Mouse (Mus musculus): ENCODE data around the gene Zbtb3. TPM values are rescaled to one million over a fixed set of nuclear protein-coding genes. Genes with fewer than 3 reads are reported as not detected.
A peak's percentile ranks its signal among the peaks of the same experiment; 100 is the strongest.

Zbtb3 gene
- 3.6 and 4.1 TPM in 2 replicates for polyA plus RNA-seq (2015; fragmentation: Nextera tagmentation; extraction: Ambion mirVana)

DNA sequence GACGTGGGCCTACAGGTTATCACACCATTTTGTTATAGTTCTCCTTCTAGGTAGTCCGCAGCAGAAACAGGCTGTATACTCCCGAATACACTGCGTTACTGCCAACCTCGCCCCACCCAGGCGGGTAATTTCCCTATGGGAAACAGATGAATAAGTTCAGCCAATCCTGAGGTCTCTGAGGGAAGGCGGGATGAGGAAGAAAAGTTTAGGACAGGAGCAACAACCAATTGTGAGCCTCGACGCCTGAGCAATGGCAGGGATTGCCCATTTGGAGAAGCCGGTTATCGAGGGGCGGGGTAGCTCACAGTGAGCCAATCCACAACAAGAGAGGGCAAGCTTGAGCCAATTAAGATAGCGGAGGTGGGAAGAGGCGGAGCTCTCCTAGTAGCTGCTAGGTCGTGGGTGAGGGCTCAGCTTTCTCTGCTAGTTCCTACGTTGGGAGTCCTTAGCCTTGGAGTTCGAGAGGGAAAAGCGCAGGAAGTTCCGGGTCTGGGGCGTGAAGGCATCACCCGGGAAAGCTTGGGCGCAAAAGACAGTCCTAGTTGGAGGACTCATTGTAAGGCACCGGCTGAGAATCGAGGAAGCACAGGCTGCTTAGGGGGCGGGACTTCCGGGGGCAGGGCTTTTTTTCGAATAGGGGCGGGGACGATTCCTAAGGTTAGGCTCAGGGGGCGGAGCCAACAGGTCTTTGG, at the start of gene Zbtb3:
TSS of gene Zbtb3 (plus strand) at position 426 of the 692 bp plus-strand sequence.
- peak; percentile 97 for ATAC-seq
- Histone ChIP-seq H3K4me3 (ENCODE audit: low read length) (peak within 1 kb of the TSS; percentile 72), H3K4me1 (ENCODE audit: control insufficient read depth, insufficient read depth, low read length) (peaks cover 10% of the 10 kb centered on the region), H3K36me3 (ENCODE audit: control insufficient read depth, insufficient read depth, low read length) (peaks cover 3% of the 10 kb centered on the region; the same call in 1 of the 2 replicates), H3K9ac (ENCODE audit: low read depth, low read length) (peak within 1 kb of the TSS; percentile 72), H3K27ac (ENCODE audit: low read length) (peak within 1 kb of the TSS; percentile 88), H3K9me3 (ENCODE audit: control insufficient read depth, low read length) (no peaks in the 10 kb centered on the region), H3K27me3 (replicated peaks; ENCODE audit: control insufficient read depth, insufficient read depth, low read length) (no peaks in the 10 kb centered on the region), H3K4me2 (ENCODE audit: low read depth, low read length) (peak within 1 kb of the TSS; percentile 74)
- under 1% methylated on average over 30 of the region's 30 CpGs for WGBS

DNA sequence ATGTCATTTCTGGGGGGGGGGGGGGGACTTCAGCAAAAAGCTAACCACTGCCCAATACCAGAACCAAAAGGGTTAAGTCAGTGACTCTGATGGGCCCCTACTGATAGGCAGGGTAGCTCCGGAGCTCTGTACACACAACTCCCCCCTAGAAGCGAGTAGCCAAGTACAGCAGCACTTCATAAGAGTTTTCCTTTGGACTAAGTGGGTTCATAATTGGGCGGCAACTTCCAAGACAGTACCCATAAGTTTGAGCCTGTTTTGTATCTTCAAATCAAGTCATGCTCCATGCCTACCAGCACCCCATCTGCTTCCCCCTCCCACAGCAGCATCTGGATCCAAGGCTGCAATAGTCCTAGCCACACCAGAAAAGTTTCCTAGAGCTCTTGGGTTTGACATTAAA, 46.7 kb upstream of the Zbtb3 start:
- Histone ChIP-seq H3K27ac (ENCODE audit: low read length) (no peak overlapping the region; the same call in 1 of the 2 replicates), H3K9me3 (ENCODE audit: control insufficient read depth, low read length) (no peaks in the 10 kb centered on the region), H3K27me3 (replicated peaks; ENCODE audit: control insufficient read depth, insufficient read depth, low read length) (no peaks in the 10 kb centered on the region), H3K9ac (ENCODE audit: low read depth, low read length) (no peak overlapping the region), H3K36me3 (ENCODE audit: control insufficient read depth, insufficient read depth, low read length) (peaks cover 14% of the 10 kb centered on the region; the same call in 1 of the 2 replicates), H3K4me2 (ENCODE audit: low read depth, low read length) (peak overlapping the region; percentile 48), H3K4me1 (ENCODE audit: control insufficient read depth, insufficient read depth, low read length) (peaks cover 19% of the 10 kb centered on the region), H3K4me3 (ENCODE audit: low read length) (no peak overlapping the region)
- 60% methylated on average over 3 of the region's 3 CpGs for WGBS
- ATAC-seq = no peak

DNA sequence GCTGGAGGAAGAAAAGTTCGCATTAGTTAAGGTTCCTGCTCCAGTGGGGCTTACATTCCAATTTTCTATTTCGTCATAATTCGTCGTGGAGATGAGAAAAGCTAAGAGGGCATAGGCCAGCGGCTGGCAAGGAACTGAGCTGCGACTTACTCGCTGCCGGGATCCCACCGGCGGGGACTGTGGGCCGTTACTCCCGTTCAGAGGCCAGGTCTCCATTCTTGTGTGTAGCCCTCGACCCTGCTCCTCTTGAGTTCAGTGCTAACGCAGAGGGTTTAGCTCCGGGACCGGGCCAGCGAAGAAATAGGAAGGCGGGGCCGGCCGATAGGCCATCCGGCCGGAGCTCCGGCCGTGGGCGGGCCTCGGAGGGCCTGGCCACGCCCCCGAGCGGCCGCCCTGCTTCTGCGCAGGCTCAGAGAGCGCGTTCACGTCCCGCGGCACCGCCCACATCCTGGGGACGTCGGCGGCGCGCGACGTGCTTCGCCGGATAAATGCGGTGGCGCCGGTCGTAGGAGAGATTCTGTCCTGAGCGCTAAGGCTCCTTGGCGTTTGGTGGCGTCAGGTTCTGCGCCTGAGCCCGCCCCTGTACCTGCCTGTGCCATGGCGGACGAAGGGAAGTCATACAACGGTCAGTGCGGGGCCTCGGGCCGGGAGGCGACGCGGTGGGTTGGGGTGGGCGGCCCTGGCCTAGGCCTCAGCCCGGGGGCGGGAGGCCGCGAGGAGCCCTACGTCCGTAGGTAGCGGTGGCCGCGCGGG, 45.5 kb upstream of the Zbtb3 start, which contains the start of gene Nxf1:
TSS of gene Nxf1 (plus strand) at position 439 of the 753 bp plus-strand sequence.
- Histone ChIP-seq H3K4me2 (ENCODE audit: low read depth, low read length) (peak within 1 kb of the TSS; percentile 78), H3K36me3 (ENCODE audit: control insufficient read depth, insufficient read depth, low read length) (0 out of 2 replicates have a peak, but pooled peaks cover 8% of the 10 kb centered on the region), H3K27ac (ENCODE audit: low read length) (peak within 1 kb of the TSS; percentile 92), H3K9me3 (ENCODE audit: control insufficient read depth, low read length) (no peaks in the 10 kb centered on the region), H3K4me3 (ENCODE audit: low read length) (peak within 1 kb of the TSS; percentile 92), H3K27me3 (replicated peaks; ENCODE audit: control insufficient read depth, insufficient read depth, low read length) (no peaks in the 10 kb centered on the region), H3K9ac (ENCODE audit: low read depth, low read length) (peak within 1 kb of the TSS; percentile 98), H3K4me1 (ENCODE audit: control insufficient read depth, insufficient read depth, low read length) (peaks cover 19% of the 10 kb centered on the region)
- under 1% methylated on average over 75 of the region's 75 CpGs for WGBS
- ATAC-seq = peak; percentile 95

DNA sequence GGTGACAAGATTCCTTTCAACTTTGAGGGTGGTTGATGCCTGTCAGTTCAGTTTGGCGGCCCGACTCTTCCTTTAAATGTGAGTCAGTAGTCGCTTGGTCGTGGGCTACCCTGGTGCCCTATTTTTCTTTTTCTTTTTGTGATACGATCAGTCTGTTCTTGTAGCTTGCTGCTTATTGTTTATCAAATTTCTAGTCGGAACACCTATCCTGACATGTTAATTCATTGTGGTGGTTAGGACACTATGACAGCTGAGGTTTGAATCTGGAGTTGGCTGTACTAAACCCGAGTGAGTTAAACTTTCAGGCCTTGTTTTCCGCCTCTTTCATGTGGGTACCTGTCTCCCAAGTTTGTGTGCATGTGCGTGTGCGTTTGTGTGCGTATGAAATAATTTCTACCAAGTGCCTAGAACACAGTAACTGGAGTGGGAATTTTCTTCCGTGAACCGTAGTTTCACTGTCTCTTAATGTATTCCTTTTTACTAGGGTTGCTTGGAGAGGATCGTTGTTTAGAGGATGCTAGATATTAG, 44.8 kb upstream of the Zbtb3 start:
- Histone ChIP-seq H3K9ac (ENCODE audit: low read depth, low read length) (peak overlapping the region; percentile 98), H3K27me3 (replicated peaks; ENCODE audit: control insufficient read depth, insufficient read depth, low read length) (no peaks in the 10 kb centered on the region), H3K4me1 (ENCODE audit: control insufficient read depth, insufficient read depth, low read length) (peaks cover 19% of the 10 kb centered on the region), H3K4me3 (ENCODE audit: low read length) (peak overlapping the region; percentile 92), H3K9me3 (ENCODE audit: control insufficient read depth, low read length) (no peaks in the 10 kb centered on the region), H3K27ac (ENCODE audit: low read length) (peak overlapping the region; percentile 91), H3K4me2 (ENCODE audit: low read depth, low read length) (peak overlapping the region; percentile 78), H3K36me3 (ENCODE audit: control insufficient read depth, insufficient read depth, low read length) (peaks cover 6% of the 10 kb centered on the region; the same call in 1 of the 2 replicates)
- peak; percentile 1; the same call in 1 of the 2 replicates for ATAC-seq
- 4% methylated on average over 14 of the region's 14 CpGs for WGBS

DNA sequence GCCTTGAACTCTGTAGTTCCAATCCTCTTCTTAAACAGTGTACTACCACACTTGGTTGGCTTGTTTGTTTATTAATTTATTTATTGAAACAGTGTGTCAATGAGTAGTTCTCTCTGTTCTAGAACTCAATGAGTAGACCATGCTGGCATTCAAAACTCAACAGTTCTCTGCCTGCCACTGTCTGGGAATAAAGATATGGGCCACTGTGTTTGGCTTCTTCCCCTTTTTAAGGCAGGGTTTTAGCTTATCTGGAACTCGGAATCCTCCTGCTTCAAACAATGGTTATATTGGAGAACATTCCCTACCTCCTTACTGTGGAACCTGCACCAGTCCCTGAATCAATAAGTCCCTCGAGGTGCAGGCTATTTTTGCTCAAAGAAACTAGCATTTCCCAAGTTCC, 43.5 kb upstream of the Zbtb3 start:
- H3K9me3 ChIP-seq (ENCODE audit: control insufficient read depth, low read length) = no peaks in the 10 kb centered on the region
- H3K36me3 ChIP-seq (ENCODE audit: control insufficient read depth, insufficient read depth, low read length) = peaks cover 9% of the 10 kb centered on the region; the same call in 1 of the 2 replicates
- 74% methylated on average over 2 of the region's 2 CpGs for WGBS
- H3K27me3 ChIP-seq (replicated peaks; ENCODE audit: control insufficient read depth, insufficient read depth, low read length) = no peaks in the 10 kb centered on the region
- H3K27ac ChIP-seq (ENCODE audit: low read length) = no peak overlapping the region
- H3K4me1 ChIP-seq (ENCODE audit: control insufficient read depth, insufficient read depth, low read length) = peaks cover 19% of the 10 kb centered on the region
- no peak overlapping the region for H3K9ac ChIP-seq (ENCODE audit: low read depth, low read length)
- no peak overlapping the region for H3K4me2 ChIP-seq (ENCODE audit: low read depth, low read length)
- no peak for ATAC-seq
- H3K4me3 ChIP-seq (ENCODE audit: low read length) = no peak overlapping the region

GRCm38 (mm10) chr19:8760757-8761156, 41.6 kb upstream of the Zbtb3 start:
- Histone ChIP-seq H3K27ac (ENCODE audit: low read length) (no peak overlapping the region), H3K9me3 (ENCODE audit: control insufficient read depth, low read length) (no peaks in the 10 kb centered on the region), H3K27me3 (replicated peaks; ENCODE audit: control insufficient read depth, insufficient read depth, low read length) (no peaks in the 10 kb centered on the region), H3K36me3 (ENCODE audit: control insufficient read depth, insufficient read depth, low read length) (peaks cover 22% of the 10 kb centered on the region), H3K4me1 (ENCODE audit: control insufficient read depth, insufficient read depth, low read length) (peaks cover 15% of the 10 kb centered on the region), H3K4me2 (ENCODE audit: low read depth, low read length) (no peak overlapping the region), H3K9ac (ENCODE audit: low read depth, low read length) (no peak overlapping the region), H3K4me3 (ENCODE audit: low read length) (no peak overlapping the region)
- 91% methylated on average over 2 of the region's 2 CpGs for WGBS
- no peak for ATAC-seq

DNA sequence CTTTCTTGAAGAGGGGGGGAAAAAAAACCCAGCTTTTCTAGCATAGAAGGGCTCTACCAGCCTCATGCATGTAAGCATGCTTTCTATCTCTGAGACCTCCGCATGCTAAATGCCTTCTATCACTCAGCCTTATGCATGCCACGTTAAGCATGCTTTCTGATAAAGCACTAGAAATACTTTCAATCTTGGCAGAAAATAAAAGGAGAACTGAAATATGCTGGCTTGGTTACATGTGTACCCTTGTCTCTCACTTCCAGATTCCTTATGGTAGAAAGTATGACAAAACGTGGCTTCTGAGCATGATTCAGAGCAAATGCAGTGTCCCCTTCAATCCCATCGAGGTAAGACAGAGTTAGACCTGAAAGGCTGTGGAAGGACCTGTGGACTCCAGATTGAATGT, 39.1 kb upstream of the Zbtb3 start:
- H3K4me3 ChIP-seq (ENCODE audit: low read length) = no peak overlapping the region
- H3K9ac ChIP-seq (ENCODE audit: low read depth, low read length) = no peak overlapping the region
- 92% methylated on average over 4 of the region's 4 CpGs for WGBS
- H3K9me3 ChIP-seq (ENCODE audit: control insufficient read depth, low read length) = no peaks in the 10 kb centered on the region
- H3K36me3 ChIP-seq (ENCODE audit: control insufficient read depth, insufficient read depth, low read length) = peaks cover 37% of the 10 kb centered on the region
- peaks cover 8% of the 10 kb centered on the region for H3K4me1 ChIP-seq (ENCODE audit: control insufficient read depth, insufficient read depth, low read length)
- H3K27ac ChIP-seq (ENCODE audit: low read length) = no peak overlapping the region
- no peaks in the 10 kb centered on the region for H3K27me3 ChIP-seq (replicated peaks; ENCODE audit: control insufficient read depth, insufficient read depth, low read length)
- no peak overlapping the region for H3K4me2 ChIP-seq (ENCODE audit: low read depth, low read length)
- ATAC-seq = no peak

DNA sequence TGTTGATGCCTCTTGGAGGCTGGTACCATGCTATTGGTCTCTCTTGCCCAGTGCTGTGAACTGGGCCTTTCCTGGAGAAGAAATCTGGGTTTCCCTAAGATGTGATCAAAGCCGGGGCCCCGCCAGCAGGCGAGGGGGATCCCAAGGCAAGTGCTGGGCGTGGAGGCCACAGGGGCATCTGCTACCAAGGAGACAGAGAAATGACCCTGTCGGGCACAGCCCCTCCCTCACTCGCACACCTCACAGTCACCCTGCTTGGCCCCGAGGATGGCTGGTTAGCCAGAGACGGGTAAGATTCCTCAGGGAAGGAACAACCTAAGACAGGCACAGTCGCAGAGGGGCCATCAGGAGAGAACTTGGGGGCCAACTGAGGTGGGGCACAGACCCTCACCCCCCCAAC, 36.8 kb upstream of the Zbtb3 start:
- 94% methylated on average over 9 of the region's 9 CpGs for whole genome bisulfite sequencing

GRCm38 (mm10) chr19:8770567-8771270, 31.6 kb upstream of the Zbtb3 start, which contains the start of gene Tmem223:
Gene Tmem223 (plus strand): TSS chr19:8770996.
- H3K27ac ChIP-seq (ENCODE audit: low read length) = peak within 1 kb of the TSS; percentile 89
- H3K36me3 ChIP-seq (ENCODE audit: control insufficient read depth, insufficient read depth, low read length) = peaks cover 20% of the 10 kb centered on the region
- H3K9me3 ChIP-seq (ENCODE audit: control insufficient read depth, low read length) = no peaks in the 10 kb centered on the region
- H3K27me3 ChIP-seq (replicated peaks; ENCODE audit: control insufficient read depth, insufficient read depth, low read length) = no peaks in the 10 kb centered on the region
- peak within 1 kb of the TSS; percentile 85 for H3K4me3 ChIP-seq (ENCODE audit: low read length)
- 12% methylated on average over 29 of the region's 29 CpGs for WGBS
- peak within 1 kb of the TSS; percentile 97 for H3K9ac ChIP-seq (ENCODE audit: low read depth, low read length)
- peaks cover 20% of the 10 kb centered on the region for H3K4me1 ChIP-seq (ENCODE audit: control insufficient read depth, insufficient read depth, low read length)
- peak within 1 kb of the TSS; percentile 77 for H3K4me2 ChIP-seq (ENCODE audit: low read depth, low read length)
- ATAC-seq = peak; percentile 51

More for the DNA sequence above, 36.8 kb upstream of the Zbtb3 start:
- Histone ChIP-seq H3K4me3 (ENCODE audit: low read length) (no peak overlapping the region), H3K36me3 (ENCODE audit: control insufficient read depth, insufficient read depth, low read length) (peaks cover 37% of the 10 kb centered on the region), H3K4me1 (ENCODE audit: control insufficient read depth, insufficient read depth, low read length) (no peaks in the 10 kb centered on the region), H3K9me3 (ENCODE audit: control insufficient read depth, low read length) (no peaks in the 10 kb centered on the region), H3K27me3 (replicated peaks; ENCODE audit: control insufficient read depth, insufficient read depth, low read length) (no peaks in the 10 kb centered on the region), H3K27ac (ENCODE audit: low read length) (no peak overlapping the region), H3K9ac (ENCODE audit: low read depth, low read length) (no peak overlapping the region), H3K4me2 (ENCODE audit: low read depth, low read length) (no peak overlapping the region)
- no peak for ATAC-seq

Measured in intestine, embryonic 16.5 days (tissue).